Mouse (Mus musculus): ENCODE data around the gene Olfr597.
"Not testable (repeated sequence)": the region's sequence is repeated elsewhere in the genome, so short reads cannot be mapped to it uniquely, and the experiment has no call there.

Olfr597 gene

GRCm38 (mm10) chr7:103316015-103316414, at the start of gene Olfr597:
Gene Olfr597, plus strand, starts transcription at chr7:103316315.
- not testable (repeated sequence) for DNase-seq (ENCODE audit: low read depth, low spot score)

GRCm38 (mm10) chr7:103305348-103305747, 10.8 kb upstream of the Olfr597 start, which contains the start of gene Olfr596:
Gene Olfr596, plus strand, starts transcription at chr7:103305648.
- DNase-seq (ENCODE audit: low read depth, low spot score) = not testable (repeated sequence)

- no peak for DNase-seq (ENCODE audit: low read depth, low spot score)
Measured at GRCm38 (mm10) chr7:103323268-103323667, 7.2 kb downstream of the Olfr597 start, which contains the start of gene Olfr598. Gene Olfr598, plus strand, starts transcription at chr7:103323568.

GRCm38 (mm10) chr7:103335617-103336016, 19.5 kb downstream of the Olfr597 start, which contains the start of gene Olfr599:
Gene Olfr599, plus strand, starts transcription at chr7:103335917.
- DNase-seq (ENCODE audit: low read depth, low spot score) = no peak

- no peak for DNase-seq (ENCODE audit: low read depth, low spot score)
Measured at GRCm38 (mm10) chr7:103349569-103349968, 33.5 kb downstream of the Olfr597 start, which contains the start of gene Olfr600. Gene Olfr600, minus strand, starts transcription at chr7:103349669.

- DNase-seq (ENCODE audit: low read depth, low spot score) = no peak
Measured at GRCm38 (mm10) chr7:103362555-103362954, 46.4 kb downstream of the Olfr597 start, which contains the start of gene Olfr601. Gene Olfr601, minus strand, starts transcription at chr7:103362655.
